In the genomic region with DNA sequence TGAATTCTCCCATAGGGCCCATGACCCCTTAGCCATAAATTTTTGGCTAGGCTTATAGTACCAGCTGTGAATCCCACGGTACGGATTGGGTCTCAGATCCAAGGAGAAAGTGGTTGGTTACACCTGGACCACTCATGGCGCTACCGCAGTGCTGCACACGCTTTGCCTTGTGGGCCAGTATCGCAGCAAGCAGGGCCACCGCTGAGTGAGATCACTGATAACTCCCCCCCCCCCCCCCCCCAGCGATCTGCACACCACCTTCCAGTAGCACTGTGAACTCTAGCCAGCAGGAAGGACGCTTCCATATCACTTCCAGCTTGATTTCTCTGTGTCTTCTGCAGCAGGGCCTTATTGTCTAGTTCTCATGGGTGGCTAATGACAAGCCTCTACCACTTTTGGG, we compare ENCODE assay signal across 29 mouse cellular contexts. TPM values are rescaled to one million over a fixed set of nuclear protein-coding genes. Genes with fewer than 3 reads are reported as not detected.
DNase-seq lines count a peak whose midpoint lies in the region; ATAC-seq lines count a peak whose summit lies in the region.
"Had no signal": no experiment of that assay in that cellular context is flagged by ENCODE, and none has a peak within 500 bp of the region (broad histone marks: within the 10 kb centered on the region; RNA-seq: fewer than 3 reads in every experiment).

No protein-coding gene starts in this region.

- ATAC-seq in kidney, embryonic 15.5 days (replicated peaks; ENCODE audit: low FRiP score), result no peak
- ATAC-seq in liver, embryonic 12.5 days, result peak; percentile 43; the same call in 1 of the 2 replicates
- peak; percentile 39; the same call in 1 of the 2 replicates for ATAC-seq in megakaryocyte-erythroid progenitor cell, adult 5-6 weeks (replicated peaks; ENCODE audit: low FRiP score, low TSS enrichment, poor library complexity, severe bottlenecking)
- no peak for ATAC-seq in forebrain, embryonic 14.5 days
- ATAC-seq: forebrain, embryonic 16.5 days had no signal

- no peaks in the 10 kb centered on the region for H3K36me3 ChIP-seq in kidney, embryonic 15.5 days
- no peaks in the 10 kb centered on the region for H3K36me3 ChIP-seq in embryonic facial prominence, embryonic 10.5 days (replicated peaks)
- H3K36me3 ChIP-seq in liver, embryonic 12.5 days, result no peaks in the 10 kb centered on the region
- no peaks in the 10 kb centered on the region for H3K36me3 ChIP-seq in forebrain, embryonic 14.5 days (ENCODE audit: control insufficient read depth, insufficient read depth, low read length)
- H3K36me3 ChIP-seq: embryonic facial prominence, embryonic 12.5 days; heart, embryonic 12.5 days; hindbrain, embryonic 13.5 days; lung, embryonic 15.5 days had no signal

- no peak overlapping the region for H3K9ac ChIP-seq in kidney, embryonic 15.5 days
- H3K9ac ChIP-seq in liver, embryonic 12.5 days, result no peak overlapping the region
- H3K9ac ChIP-seq in forebrain, embryonic 14.5 days (ENCODE audit: low read length), result no peak overlapping the region
- H3K9ac ChIP-seq: embryonic facial prominence, embryonic 12.5 days; heart, embryonic 12.5 days; hindbrain, embryonic 13.5 days; lung, embryonic 15.5 days had no signal

- peaks cover 3% of the 10 kb centered on the region; the same call in 1 of the 2 replicates for H3K27me3 ChIP-seq in kidney, embryonic 15.5 days
- peaks cover 23% of the 10 kb centered on the region for H3K27me3 ChIP-seq in embryonic facial prominence, embryonic 10.5 days (replicated peaks; ENCODE audit: low read depth, poor library complexity, severe bottlenecking)
- peaks cover 31% of the 10 kb centered on the region for H3K27me3 ChIP-seq in liver, embryonic 12.5 days (replicated peaks)
- no peaks in the 10 kb centered on the region for H3K27me3 ChIP-seq in forebrain, embryonic 14.5 days (replicated peaks; ENCODE audit: control insufficient read depth, insufficient read depth, low read length)
- H3K27me3 ChIP-seq: embryonic facial prominence, embryonic 12.5 days; heart, embryonic 12.5 days; lung, embryonic 15.5 days had no signal

- H3K4me3 ChIP-seq in kidney, embryonic 15.5 days (replicated peaks), result no peak overlapping the region
- no peak overlapping the region for H3K4me3 ChIP-seq in embryonic facial prominence, embryonic 10.5 days
- no peak overlapping the region for H3K4me3 ChIP-seq in liver, embryonic 12.5 days
- no peak overlapping the region for H3K4me3 ChIP-seq in forebrain, embryonic 14.5 days (ENCODE audit: low read depth, low read length)
- H3K4me3 ChIP-seq: embryonic facial prominence, embryonic 12.5 days; heart, adult 2 months; heart, embryonic 12.5 days; hindbrain, embryonic 13.5 days; lung, embryonic 15.5 days; megakaryocyte, embryonic 14.5 days had no signal

- no peak for DNase-seq in kidney, postnatal 10 days
- peak; percentile 5 for DNase-seq in embryonic facial prominence, embryonic 10.5 days (ENCODE audit: low spot score)
- no peak for DNase-seq in adipocyte (ENCODE audit: low spot score)
- no peak for DNase-seq in forebrain, embryonic 14.5 days (ENCODE audit: low spot score)
- no peak for DNase-seq in kidney, adult 8-10 months
- DNase-seq: adrenal gland, postnatal 10 days; B cell, adult 2 months; cerebellum, postnatal 36 days; heart, postnatal 4 days; kidney, adult 11 months; kidney, postnatal 4 days; layer of hippocampus, postnatal 36 days; left cerebral cortex, postnatal 4 days; lung, postnatal 36 days; midbrain, embryonic 14.5 days; right cerebral cortex, postnatal 25 days; spleen, adult 18-20 months had no signal

- 75% methylated on average over 9 of the region's 9 CpGs for WGBS in kidney, embryonic 15.5 days
- WGBS in embryonic facial prominence, embryonic 10.5 days, result 78% methylated on average over 9 of the region's 9 CpGs
- 61% methylated on average over 8 of the region's 9 CpGs for WGBS in liver, embryonic 12.5 days (ENCODE audit: insufficient replicate concordance)
- WGBS in forebrain, embryonic 14.5 days, result 85% methylated on average over 8 of the region's 9 CpGs

- H3K27ac ChIP-seq in kidney, embryonic 15.5 days, result peak overlapping the region; percentile 13; the same call in 1 of the 2 replicates
- no peak overlapping the region for H3K27ac ChIP-seq in embryonic facial prominence, embryonic 10.5 days (replicated peaks)
- H3K27ac ChIP-seq in liver, embryonic 12.5 days, result no peak overlapping the region
- H3K27ac ChIP-seq in forebrain, embryonic 14.5 days (ENCODE audit: low read depth, low read length), result no peak overlapping the region
- H3K27ac ChIP-seq: embryonic facial prominence, embryonic 12.5 days; heart, adult 2 months; hindbrain, embryonic 13.5 days; lung, embryonic 15.5 days had no signal

- no peak overlapping the region for H3K4me2 ChIP-seq in kidney, embryonic 15.5 days
- no peak overlapping the region for H3K4me2 ChIP-seq in liver, embryonic 12.5 days
- H3K4me2 ChIP-seq in forebrain, embryonic 14.5 days (ENCODE audit: low read length), result no peak overlapping the region
- H3K4me2 ChIP-seq: embryonic facial prominence, embryonic 12.5 days; heart, embryonic 12.5 days; hindbrain, embryonic 13.5 days; lung, embryonic 15.5 days had no signal

- peaks cover 24% of the 10 kb centered on the region for H3K4me1 ChIP-seq in kidney, embryonic 15.5 days
- H3K4me1 ChIP-seq in embryonic facial prominence, embryonic 10.5 days, result peaks cover 23% of the 10 kb centered on the region
- H3K4me1 ChIP-seq in liver, embryonic 12.5 days, result peaks cover 30% of the 10 kb centered on the region
- peaks cover 9% of the 10 kb centered on the region for H3K4me1 ChIP-seq in forebrain, embryonic 14.5 days (ENCODE audit: control insufficient read depth, insufficient read depth, low read length)

- no peaks in the 10 kb centered on the region for H3K9me3 ChIP-seq in kidney, embryonic 15.5 days (replicated peaks)
- no peaks in the 10 kb centered on the region for H3K9me3 ChIP-seq in embryonic facial prominence, embryonic 10.5 days
- no peaks in the 10 kb centered on the region for H3K9me3 ChIP-seq in liver, embryonic 12.5 days (replicated peaks)
- no peaks in the 10 kb centered on the region for H3K9me3 ChIP-seq in forebrain, embryonic 14.5 days (replicated peaks; ENCODE audit: control insufficient read depth, low read length)
- H3K9me3 ChIP-seq: embryonic facial prominence, embryonic 12.5 days; heart, embryonic 12.5 days; hindbrain, embryonic 13.5 days; lung, embryonic 15.5 days; megakaryocyte, embryonic 14.5 days had no signal

RNA-seq across cellular contexts. Expression of a gene that starts 3.4 kb away (rescaled TPM):
- polyA plus RNA-seq in kidney, embryonic 15.5 days (2015; fragmentation: Nextera tagmentation; extraction: Ambion mirVana), result 18.4 and 22.5 TPM in 2 replicates
- 5.6 and 5.7 TPM in 2 replicates for polyA plus RNA-seq in embryonic facial prominence, embryonic 10.5 days (2016; fragmentation: Nextera tagmentation; extraction: Ambion mirVana)
- 21.1 and 22.6 TPM in 2 replicates for polyA plus RNA-seq in liver, embryonic 12.5 days (2016; fragmentation: Nextera tagmentation; extraction: Ambion mirVana)
- total RNA-seq in megakaryocyte-erythroid progenitor cell, adult 5-6 weeks (2014; fragmentation: Nextera tagmentation), result 22.8 and 39.3 TPM in 2 replicates
- total RNA-seq in megakaryocyte-erythroid progenitor cell, adult 5-6 weeks (2017), result 2.9 and 3.7 TPM in 2 replicates
- 2.8 and 5.7 TPM in 2 replicates for polyA plus RNA-seq in forebrain, embryonic 14.5 days (2014; fragmentation: Nextera tagmentation; extraction: Ambion mirVana)
- total RNA-seq: monocyte, adult 5-6 weeks had no signal

RNA-seq across cellular contexts. Expression of a gene that starts 8.2 kb away (rescaled TPM):
- polyA plus RNA-seq in kidney, embryonic 15.5 days (2015; fragmentation: Nextera tagmentation; extraction: Ambion mirVana), result 0.09 and 0.13 TPM in 2 replicates
- polyA plus RNA-seq in embryonic facial prominence, embryonic 10.5 days (2016; fragmentation: Nextera tagmentation; extraction: Ambion mirVana), result 0.09 and 0.10 TPM in 2 replicates
- polyA plus RNA-seq in liver, embryonic 12.5 days (2016; fragmentation: Nextera tagmentation; extraction: Ambion mirVana), result 0.06 and 0.13 TPM in 2 replicates
- 0.11 TPM in 1 of 2 replicates, not detected in the other for total RNA-seq in megakaryocyte-erythroid progenitor cell, adult 5-6 weeks (2014; fragmentation: Nextera tagmentation)
- 1.1 TPM in 1 of 2 replicates, not detected in the other for total RNA-seq in megakaryocyte-erythroid progenitor cell, adult 5-6 weeks (2017)
- 1.6 and 2.1 TPM in 2 replicates for polyA plus RNA-seq in forebrain, embryonic 14.5 days (2014; fragmentation: Nextera tagmentation; extraction: Ambion mirVana)
- total RNA-seq: liver, adult 2 months had no signal
- polyA plus RNA-seq: heart, adult 2 months; liver, adult 2 months had no signal

RNA-seq across cellular contexts. Expression of a gene that starts 37.9 kb away (rescaled TPM):
- 110 and 115 TPM in 2 replicates for polyA plus RNA-seq in kidney, embryonic 15.5 days (2015; fragmentation: Nextera tagmentation; extraction: Ambion mirVana)
- polyA plus RNA-seq in embryonic facial prominence, embryonic 10.5 days (2016; fragmentation: Nextera tagmentation; extraction: Ambion mirVana), result 138 and 146 TPM in 2 replicates
- polyA plus RNA-seq in liver, embryonic 12.5 days (2016; fragmentation: Nextera tagmentation; extraction: Ambion mirVana), result 70.3 and 75.2 TPM in 2 replicates
- total RNA-seq in megakaryocyte-erythroid progenitor cell, adult 5-6 weeks (2014; fragmentation: Nextera tagmentation), result 148 and 150 TPM in 2 replicates
- total RNA-seq in megakaryocyte-erythroid progenitor cell, adult 5-6 weeks (2017), result 58.8 and 82.4 TPM in 2 replicates
- polyA plus RNA-seq in forebrain, embryonic 14.5 days (2014; fragmentation: Nextera tagmentation; extraction: Ambion mirVana), result 112 and 115 TPM in 2 replicates

Comparison
In these comparisons a context has a peak if more than half of its experiments do, and no peak if none do; other contexts are left out.
1. ATAC-seq: peak in liver, embryonic 12.5 days (single experiment) and megakaryocyte-erythroid progenitor cell, adult 5-6 weeks (single experiment); none in kidney, embryonic 15.5 days (single experiment) and forebrain, embryonic 14.5 days (single experiment).